Mouse (Mus musculus) heart, adult 2 months (tissue): ENCODE data around the gene Nudcd3. TPM values are rescaled to one million over a fixed set of nuclear protein-coding genes. Genes with fewer than 3 reads are reported as not detected.

Source experiments
- DNase-seq, 2 experiments: peaks; one replicate each; pipeline ENCODE4 v3.0.0; 2021
- H3K27ac ChIP-seq: fragments of 200-600 bp; 2 replicates; pipeline ENCODE4 v1.8.1; 2022
- H3K27me3 ChIP-seq: fragments of 200-500 bp; 2 replicates; pipeline ENCODE4 v1.6.1; 2012; ENCODE audit warnings: mild to moderate bottlenecking, low read length, inconsistent platforms, mixed read lengths; ENCODE audit not compliant: control insufficient read depth, insufficient read depth
- H3K36me3 ChIP-seq: fragments of 200-500 bp; 2 replicates; pipeline ENCODE4 v1.6.1; 2012; ENCODE audit warnings: low read length, inconsistent platforms; ENCODE audit not compliant: control insufficient read depth, insufficient read depth
- H3K4me1 ChIP-seq: fragments of 200-500 bp; 2 replicates; pipeline ENCODE4 v1.6.1; 2011; ENCODE audit warnings: low read length; ENCODE audit not compliant: control insufficient read depth, insufficient read depth
- H3K4me3 ChIP-seq: fragments of 200-600 bp; 2 replicates; pipeline ENCODE4 v1.8.1; 2022
- H3K79me2 ChIP-seq: fragments of 200-500 bp; replicated peaks from 2 replicates; pipeline ENCODE4 v1.6.1; 2012; ENCODE audit warnings: mild to moderate bottlenecking, inconsistent platforms, low read length, moderate library complexity, mixed read lengths; ENCODE audit not compliant: control insufficient read depth, insufficient read depth
- H3K9ac ChIP-seq: fragments of 200-500 bp; 2 replicates; pipeline ENCODE4 v1.6.1; 2012; ENCODE audit warnings: low read depth, mild to moderate bottlenecking, control low read depth, inconsistent platforms, low read length, mixed read lengths
- CTCF ChIP-seq: fragments of 200-600 bp; IDR thresholded peaks from 2 replicates; pipeline ENCODE4 v1.8.1; 2022; ENCODE audit warnings: antibody characterized with exemption, mild to moderate bottlenecking, moderate library complexity
- EP300 ChIP-seq: fragments of 200-500 bp; IDR thresholded peaks from 2 replicates; pipeline ENCODE4 v1.6.1; 2011; ENCODE audit warnings: low read depth, low read length, control low read depth; ENCODE audit not compliant: insufficient read depth
- POLR2A ChIP-seq: fragments of 200-500 bp; IDR thresholded peaks from 2 replicates; pipeline ENCODE4 v1.6.1; 2011; ENCODE audit warnings: mild to moderate bottlenecking, low read depth, low read length, control low read depth; ENCODE audit not compliant: insufficient read depth
- WGBS: fragments of 180-500 bp; shearing (Covaris S2); methylation state at CpG from one replicate; pipeline ENCODE4 v1.1.7; 2018; 5-methylcytosine and 5-hydroxymethylcytosine counted together
- intact Hi-C: fragments of 180-260 bp; cut with DNase I; formaldehyde crosslinking; loops from one replicate; pipeline ENCODE4 v1.15.1; 2025
- polyA plus RNA-seq: library from polyadenylated mRNA; depleted of rRNA; stranded (reverse); fragments of >200 nt; gene quantifications from 2 replicates; pipeline ENCODE4 v1.2.3, GENCODE M21; 2012
- total RNA-seq, 2 experiments: library from RNA; stranded (reverse); gene quantifications; 2 replicates each; pipeline ENCODE4 v1.2.3; 2021

The Nudcd3 gene
- total and polyA plus RNA-seq, 3 experiments = 50.4 to 65.4 (median 59.3) TPM

DNA sequence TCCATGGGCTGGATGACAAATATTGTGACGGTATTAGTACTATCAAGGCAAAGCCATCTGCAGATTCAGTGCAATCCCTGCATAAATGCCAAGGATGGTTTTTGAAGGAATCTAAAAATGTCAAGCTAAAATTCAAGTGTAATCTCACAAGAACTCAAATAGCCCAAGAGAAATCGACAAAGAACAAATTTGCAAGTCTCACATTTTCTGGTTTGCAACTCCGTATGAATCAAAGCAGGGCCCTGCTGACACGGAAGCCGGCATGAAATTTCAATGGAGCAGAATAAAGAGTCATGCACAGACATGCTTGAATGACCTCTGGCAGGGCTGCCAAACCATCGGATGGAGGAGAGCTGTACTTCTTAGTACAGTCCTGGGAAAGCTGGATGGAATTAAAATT is 19.8 kb upstream of the Nudcd3 start:
- no peak overlapping the region for H3K9ac ChIP-seq
- TF ChIP-seq POLR2A = no peak
- TF ChIP-seq CTCF = no peak
- no peak for TF ChIP-seq EP300
- WGBS = 90% methylated on average over 6 of the region's 6 CpGs
- no peaks in the 10 kb centered on the region for H3K4me1 ChIP-seq
- no peaks in the 10 kb centered on the region for H3K79me2 ChIP-seq
- no peak for DNase-seq
- intact Hi-C loops = no loop called here
- H3K27me3 ChIP-seq = no peaks in the 10 kb centered on the region
- H3K4me3 ChIP-seq = no peak overlapping the region
- no peaks in the 10 kb centered on the region for H3K36me3 ChIP-seq
- no peak overlapping the region for H3K27ac ChIP-seq

DNA sequence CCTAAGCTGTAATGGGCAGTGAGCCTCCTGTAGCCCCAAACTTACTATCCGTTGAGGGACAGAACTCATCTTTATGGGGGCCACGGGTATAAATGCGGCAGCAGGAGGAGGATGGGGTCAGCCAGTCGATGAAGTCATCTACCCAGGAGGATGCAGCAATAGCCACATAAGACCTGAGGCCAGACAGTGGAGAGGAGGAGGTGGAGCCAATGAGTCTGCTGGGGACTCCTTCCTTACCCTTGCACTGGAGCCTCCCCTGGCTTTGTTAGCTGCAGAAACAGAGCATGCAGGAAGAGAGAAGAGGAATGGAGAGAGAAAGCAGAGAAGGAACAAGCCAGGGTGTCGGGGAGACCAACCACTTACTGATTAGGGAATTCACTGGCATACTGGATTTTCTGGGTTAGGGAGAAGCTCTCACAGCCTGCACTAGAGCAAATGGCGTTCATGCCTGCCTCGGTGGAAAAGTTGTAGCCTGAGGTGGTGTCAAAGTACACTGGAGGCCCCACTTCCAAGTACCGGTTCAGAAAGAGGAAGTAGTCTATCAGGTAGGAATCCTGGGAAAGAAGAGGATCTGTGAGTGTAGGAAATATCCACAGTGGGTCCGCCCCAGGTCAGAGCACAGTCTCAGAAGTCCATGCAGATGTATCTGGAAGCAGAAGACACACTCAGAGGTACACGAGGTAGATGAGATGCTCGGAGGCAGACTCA is 18.1 kb upstream of the Nudcd3 start:
- H3K4me3 ChIP-seq = no peak overlapping the region
- WGBS = 67% methylated on average over 11 of the region's 11 CpGs

DNA sequence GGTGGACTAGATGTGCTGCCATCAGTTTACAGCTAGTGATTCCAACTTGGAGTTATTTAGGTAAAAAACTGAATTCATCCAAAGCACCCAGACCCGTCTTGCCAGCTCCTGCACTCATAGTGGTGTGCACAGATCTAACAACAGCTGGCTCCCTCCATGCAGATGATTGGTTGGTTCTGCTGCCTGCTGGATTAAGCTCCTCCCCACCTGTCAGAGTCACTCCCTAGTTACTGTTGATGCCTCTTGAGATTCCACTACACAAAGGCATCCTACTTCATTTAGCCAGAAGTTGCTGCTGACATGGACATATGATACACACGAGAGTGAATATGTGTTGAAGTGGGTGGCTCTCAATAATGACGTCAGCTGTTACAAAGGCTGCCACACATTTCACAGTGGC is 16.6 kb upstream of the Nudcd3 start:
- H3K36me3 ChIP-seq = no peaks in the 10 kb centered on the region
- no peaks in the 10 kb centered on the region for H3K4me1 ChIP-seq
- intact Hi-C loops = no loop called here
- 42% methylated on average over 3 of the region's 3 CpGs for WGBS
- no peak overlapping the region for H3K27ac ChIP-seq
- H3K9ac ChIP-seq = no peak overlapping the region
- no peak overlapping the region for H3K4me3 ChIP-seq
- H3K27me3 ChIP-seq = no peaks in the 10 kb centered on the region
- DNase-seq = no peak
- no peak for TF ChIP-seq POLR2A
- no peak for TF ChIP-seq CTCF
- TF ChIP-seq EP300 = no peak
- H3K79me2 ChIP-seq = no peaks in the 10 kb centered on the region

More for the DNA sequence above, 18.1 kb upstream of the Nudcd3 start:
- Histone ChIP-seq H3K9ac (no peak overlapping the region), H3K79me2 (no peaks in the 10 kb centered on the region), H3K27me3 (no peaks in the 10 kb centered on the region), H3K4me1 (no peaks in the 10 kb centered on the region), H3K36me3 (no peaks in the 10 kb centered on the region), H3K27ac (no peak overlapping the region)
- DNase-seq = no peak
- intact Hi-C loops = no loop called here
- TF ChIP-seq CTCF (no peak), EP300 (no peak), POLR2A (no peak)

DNA sequence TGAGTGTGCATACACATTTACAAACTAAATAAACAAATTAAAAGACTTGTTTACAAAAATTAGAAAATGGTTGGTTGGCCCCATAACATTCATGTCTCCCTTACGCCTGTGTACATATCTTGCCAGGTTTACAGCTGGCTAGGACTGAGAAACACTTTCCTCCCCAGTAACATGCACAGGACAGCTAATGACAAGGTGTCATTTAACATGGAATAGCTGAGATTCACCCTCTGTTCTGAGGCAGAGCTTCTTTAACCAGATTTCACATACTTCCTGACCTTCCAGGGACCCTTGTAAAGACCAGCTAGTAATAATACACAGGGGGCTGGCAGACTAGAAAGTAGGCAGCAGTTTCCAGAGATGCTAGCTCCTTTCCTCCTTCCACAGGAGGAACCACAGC is 7.9 kb upstream of the Nudcd3 start:
- WGBS = 80% methylated on average over 1 of the region's 1 CpGs
- H3K4me3 ChIP-seq = no peak overlapping the region

DNA sequence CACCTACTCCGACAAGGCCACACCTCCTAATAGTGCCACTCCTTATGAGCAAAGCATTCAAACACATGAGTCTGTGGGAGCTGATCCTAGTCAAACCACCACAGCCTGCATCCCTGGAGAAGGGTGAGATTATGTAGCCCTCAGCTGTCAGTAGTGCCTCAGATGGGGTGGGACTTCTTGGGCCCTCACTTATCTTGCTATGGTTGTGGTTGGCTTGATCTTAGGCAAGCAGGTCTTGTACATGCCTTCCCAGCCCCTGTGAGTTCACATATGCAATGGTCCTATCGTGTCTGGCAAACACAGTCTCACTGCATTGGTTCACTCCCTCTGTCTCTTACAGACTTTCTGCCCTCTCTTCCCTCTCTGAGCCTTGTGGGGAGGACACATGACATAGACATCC is 6.9 kb upstream of the Nudcd3 start:
- H3K27ac ChIP-seq = no peak overlapping the region
- H3K9ac ChIP-seq = no peak overlapping the region
- H3K4me3 ChIP-seq = no peak overlapping the region
- intact Hi-C loops = no loop called here
- no peaks in the 10 kb centered on the region for H3K79me2 ChIP-seq
- WGBS = 78% methylated on average over 2 of the region's 2 CpGs
- 0 out of 2 replicates have a peak, but pooled peaks cover 3% of the 10 kb centered on the region for H3K27me3 ChIP-seq
- no peak for DNase-seq
- TF ChIP-seq POLR2A (no peak), EP300 (no peak), CTCF (no peak)
- H3K4me1 ChIP-seq = no peaks in the 10 kb centered on the region
- no peaks in the 10 kb centered on the region for H3K36me3 ChIP-seq

More for the DNA sequence above, 7.9 kb upstream of the Nudcd3 start:
- no peaks in the 10 kb centered on the region for H3K4me1 ChIP-seq
- no peak for DNase-seq
- TF ChIP-seq POLR2A (no peak), EP300 (no peak), CTCF (no peak)
- intact Hi-C loops = no loop called here
- H3K27ac ChIP-seq = no peak overlapping the region
- no peaks in the 10 kb centered on the region for H3K36me3 ChIP-seq
- 0 out of 2 replicates have a peak, but pooled peaks cover 3% of the 10 kb centered on the region for H3K27me3 ChIP-seq
- no peak overlapping the region for H3K9ac ChIP-seq
- no peaks in the 10 kb centered on the region for H3K79me2 ChIP-seq

DNA sequence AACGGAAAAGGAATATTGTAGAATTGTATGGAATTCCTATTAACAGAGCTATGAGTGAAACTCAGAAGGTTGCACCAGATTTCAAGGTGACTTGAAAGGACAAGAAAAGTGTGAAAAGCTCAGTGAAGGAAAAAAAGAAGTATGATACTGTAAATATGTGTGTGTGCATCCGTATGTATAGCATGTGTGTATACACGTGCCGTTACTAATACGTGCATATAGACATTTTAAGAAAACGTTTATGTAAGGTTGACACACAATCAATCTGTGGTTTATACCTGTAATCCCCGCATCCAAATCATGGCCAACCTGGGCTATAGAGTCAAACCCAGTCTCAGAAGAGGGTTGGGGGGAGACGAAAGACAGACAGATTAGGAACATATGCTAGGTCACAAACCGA is 355 bp upstream of the Nudcd3 start:
- H3K27me3 ChIP-seq = 0 out of 2 replicates have a peak, but pooled peaks cover 3% of the 10 kb centered on the region
- TF ChIP-seq POLR2A = no peak
- no peak for TF ChIP-seq CTCF
- no peak for TF ChIP-seq EP300
- peak overlapping the region; percentile 97 for H3K27ac ChIP-seq
- H3K36me3 ChIP-seq = peaks cover 3% of the 10 kb centered on the region; the same call in 1 of the 2 replicates
- H3K4me1 ChIP-seq = peaks cover 5% of the 10 kb centered on the region
- intact Hi-C loops = loop anchor here (2.0 kb wide), 1 partner anchor 68 kb away; no protein-coding TSS in a partner anchor
- H3K79me2 ChIP-seq = peaks cover 6% of the 10 kb centered on the region
- WGBS = 22% methylated on average over 9 of the region's 9 CpGs
- peak overlapping the region; percentile 97 for H3K4me3 ChIP-seq
- DNase-seq = no peak
- H3K9ac ChIP-seq = peak overlapping the region; percentile 82; the same call in 1 of the 2 replicates
